In genomic region chr9:65020128-65020527, GRCm38 (mm10) we compare ENCODE assay signal across 8 mouse cellular contexts. TPM values are rescaled to one million over a fixed set of nuclear protein-coding genes. Genes with fewer than 3 reads are reported as not detected.
DNase-seq lines count a peak whose midpoint lies in the region; ATAC-seq and TF ChIP-seq lines count a peak whose summit lies in the region.
"Had no signal": no experiment of that assay in that cellular context is flagged by ENCODE, and none has a peak within 500 bp of the region (broad histone marks: within the 10 kb centered on the region; RNA-seq: fewer than 3 reads in every experiment).

No protein-coding gene starts in this region.

- peak overlapping the region; percentile 91 for H3K4me3 ChIP-seq in lung, embryonic 14.5 days (ENCODE audit: low read depth, low read length)
- H3K4me3 ChIP-seq in forebrain, embryonic 16.5 days (replicated peaks; ENCODE audit: low read length): peak overlapping the region; percentile 100
- H3K4me3 ChIP-seq in limb, embryonic 14.5 days (replicated peaks; ENCODE audit: low read length): peak overlapping the region; percentile 63
- peak overlapping the region; percentile 56; the same call in 1 of the 2 replicates for H3K4me3 ChIP-seq in stomach, embryonic 14.5 days (ENCODE audit: low read depth, low read length)

- H3K9ac ChIP-seq in lung, embryonic 14.5 days: no peak overlapping the region
- 0 out of 2 replicates have a peak overlapping the region, but pooled peaks have one; percentile 9 for H3K9ac ChIP-seq in forebrain, embryonic 16.5 days (replicated peaks; ENCODE audit: low read depth, low read length)
- peak overlapping the region; percentile 71; the same call in 1 of the 2 replicates for H3K9ac ChIP-seq in limb, embryonic 14.5 days (ENCODE audit: low read depth, low read length, severe bottlenecking)
- H3K9ac ChIP-seq in stomach, embryonic 14.5 days (replicated peaks; ENCODE audit: low read depth, low read length): no peak overlapping the region

- peak overlapping the region; percentile 83 for H3K4me2 ChIP-seq in lung, embryonic 14.5 days
- H3K4me2 ChIP-seq in forebrain, embryonic 16.5 days (ENCODE audit: low read length): peak overlapping the region; percentile 58
- peak overlapping the region; percentile 74 for H3K4me2 ChIP-seq in limb, embryonic 14.5 days (replicated peaks; ENCODE audit: low read depth, low read length, severe bottlenecking)
- H3K4me2 ChIP-seq in stomach, embryonic 14.5 days (replicated peaks; ENCODE audit: low read depth, low read length): peak overlapping the region; percentile 80

- TF ChIP-seq POLR2A in limb, embryonic 14.5 days (IDR thresholded peaks at IDR 0.05; ENCODE audit: borderline replicate concordance, extremely low read depth, insufficient read depth, insufficient read length): no peak

- no peak for DNase-seq in lung, embryonic 14.5 days
- no peak for DNase-seq in lung, postnatal 10 days
- DNase-seq in limb, embryonic 14.5 days (ENCODE audit: low spot score): no peak
- DNase-seq in T-cell, adult 2 months (ENCODE audit: low spot score): no peak
- DNase-seq in thymus, postnatal 25 days: no peak
- DNase-seq: cerebellum, adult 8-10 months had no signal

- no peak for ATAC-seq in lung, embryonic 14.5 days (ENCODE audit: insufficient read depth)
- ATAC-seq in forebrain, embryonic 16.5 days: no peak
- ATAC-seq in limb, embryonic 14.5 days (ENCODE audit: low FRiP score, low read depth): no peak
- no peak for ATAC-seq in stomach, embryonic 14.5 days (ENCODE audit: insufficient number of reproducible peaks, insufficient read depth, low FRiP score, low read depth)

- H3K27me3 ChIP-seq in lung, embryonic 14.5 days (ENCODE audit: insufficient read depth, low read length): no peaks in the 10 kb centered on the region
- no peaks in the 10 kb centered on the region; the same call in 1 of the 2 replicates for H3K27me3 ChIP-seq in forebrain, embryonic 16.5 days (replicated peaks; ENCODE audit: control insufficient read depth, insufficient read depth, low read length)
- no peaks in the 10 kb centered on the region for H3K27me3 ChIP-seq in limb, embryonic 14.5 days (ENCODE audit: control insufficient read depth, insufficient read depth, low read length)
- H3K27me3 ChIP-seq in stomach, embryonic 14.5 days (ENCODE audit: control insufficient read depth, insufficient read depth, low read length): no peaks in the 10 kb centered on the region

- H3K27ac ChIP-seq in lung, embryonic 14.5 days (ENCODE audit: low read depth): no peak overlapping the region
- H3K27ac ChIP-seq in forebrain, embryonic 16.5 days (ENCODE audit: low read length): no peak overlapping the region
- H3K27ac ChIP-seq in limb, embryonic 14.5 days (replicated peaks; ENCODE audit: low read depth, low read length): no peak overlapping the region
- no peak overlapping the region for H3K27ac ChIP-seq in stomach, embryonic 14.5 days (ENCODE audit: low read length)

- 34% methylated on average over 4 of the region's 4 CpGs for WGBS in lung, embryonic 14.5 days
- WGBS in forebrain, embryonic 16.5 days: 66% methylated on average over 4 of the region's 4 CpGs
- WGBS in limb, embryonic 14.5 days: 69% methylated on average over 4 of the region's 4 CpGs
- 69% methylated on average over 4 of the region's 4 CpGs for WGBS in stomach, embryonic 14.5 days

- H3K9me3 ChIP-seq in lung, embryonic 14.5 days (ENCODE audit: low read depth, low read length): no peaks in the 10 kb centered on the region
- no peaks in the 10 kb centered on the region for H3K9me3 ChIP-seq in forebrain, embryonic 16.5 days (ENCODE audit: control insufficient read depth, low read length)
- no peaks in the 10 kb centered on the region for H3K9me3 ChIP-seq in limb, embryonic 14.5 days (ENCODE audit: control insufficient read depth, low read length)
- H3K9me3 ChIP-seq in stomach, embryonic 14.5 days (ENCODE audit: control insufficient read depth, low read depth, low read length): no peaks in the 10 kb centered on the region

- no peak for TF ChIP-seq CTCF in lung, embryonic 14.5 days (IDR thresholded peaks at IDR 0.05; ENCODE audit: low read depth)

- no peaks in the 10 kb centered on the region for H3K36me3 ChIP-seq in lung, embryonic 14.5 days (ENCODE audit: insufficient read depth)
- no peaks in the 10 kb centered on the region for H3K36me3 ChIP-seq in forebrain, embryonic 16.5 days (ENCODE audit: control insufficient read depth, insufficient read depth)
- no peaks in the 10 kb centered on the region for H3K36me3 ChIP-seq in limb, embryonic 14.5 days (ENCODE audit: control insufficient read depth, insufficient read depth, low read length)
- no peaks in the 10 kb centered on the region for H3K36me3 ChIP-seq in stomach, embryonic 14.5 days (ENCODE audit: control insufficient read depth, insufficient read depth, low read length)

- peaks cover 17% of the 10 kb centered on the region for H3K4me1 ChIP-seq in lung, embryonic 14.5 days (ENCODE audit: insufficient read depth)
- H3K4me1 ChIP-seq in forebrain, embryonic 16.5 days (replicated peaks; ENCODE audit: control insufficient read depth, insufficient read depth, low read length): peaks cover 60% of the 10 kb centered on the region
- H3K4me1 ChIP-seq in limb, embryonic 14.5 days (ENCODE audit: control insufficient read depth, insufficient read depth, low read length): peaks cover 12% of the 10 kb centered on the region
- H3K4me1 ChIP-seq in stomach, embryonic 14.5 days (ENCODE audit: control insufficient read depth, insufficient read depth, low read length): peaks cover 18% of the 10 kb centered on the region

RNA-seq across cellular contexts. Expression of gene Hacd3, which starts 1.4 kb away (rescaled TPM):
- 69.4 and 72.2 TPM in 2 replicates for polyA plus RNA-seq in lung, embryonic 14.5 days (2014; fragmentation: Nextera tagmentation; extraction: Ambion mirVana)
- polyA plus RNA-seq in forebrain, embryonic 16.5 days (2015; fragmentation: Nextera tagmentation; extraction: Ambion mirVana): 202 and 214 TPM in 2 replicates
- 52.0 and 53.4 TPM in 2 replicates for polyA plus RNA-seq in limb, embryonic 14.5 days (2012; rRNA removed)
- 41.8 and 48.1 TPM in 2 replicates for polyA plus RNA-seq in limb, embryonic 14.5 days (2014; fragmentation: Nextera tagmentation; extraction: Ambion mirVana)
- 83.8 and 84.6 TPM in 2 replicates for polyA plus RNA-seq in stomach, embryonic 14.5 days (2014; fragmentation: Nextera tagmentation; extraction: Ambion mirVana)

RNA-seq across cellular contexts. Expression of gene Dpp8, which starts 12.1 kb away (rescaled TPM):
- polyA plus RNA-seq in lung, embryonic 14.5 days (2014; fragmentation: Nextera tagmentation; extraction: Ambion mirVana): 31.7 and 34.8 TPM in 2 replicates
- 46.4 and 48.7 TPM in 2 replicates for polyA plus RNA-seq in forebrain, embryonic 16.5 days (2015; fragmentation: Nextera tagmentation; extraction: Ambion mirVana)
- polyA plus RNA-seq in limb, embryonic 14.5 days (2012; rRNA removed): 52.3 and 61.5 TPM in 2 replicates
- 29.1 and 30.3 TPM in 2 replicates for polyA plus RNA-seq in limb, embryonic 14.5 days (2014; fragmentation: Nextera tagmentation; extraction: Ambion mirVana)
- 29.8 and 33.1 TPM in 2 replicates for polyA plus RNA-seq in stomach, embryonic 14.5 days (2014; fragmentation: Nextera tagmentation; extraction: Ambion mirVana)

RNA-seq across cellular contexts. Expression of gene Ints14, which starts 59.4 kb away (rescaled TPM):
- 64.1 and 66.0 TPM in 2 replicates for polyA plus RNA-seq in lung, embryonic 14.5 days (2014; fragmentation: Nextera tagmentation; extraction: Ambion mirVana)
- 43.2 and 48.1 TPM in 2 replicates for polyA plus RNA-seq in forebrain, embryonic 16.5 days (2015; fragmentation: Nextera tagmentation; extraction: Ambion mirVana)
- polyA plus RNA-seq in limb, embryonic 14.5 days (2012; rRNA removed): 37.0 and 38.1 TPM in 2 replicates
- 50.4 and 50.5 TPM in 2 replicates for polyA plus RNA-seq in limb, embryonic 14.5 days (2014; fragmentation: Nextera tagmentation; extraction: Ambion mirVana)
- 53.2 and 56.2 TPM in 2 replicates for polyA plus RNA-seq in stomach, embryonic 14.5 days (2014; fragmentation: Nextera tagmentation; extraction: Ambion mirVana)

Comparison
In these comparisons a context has a peak if more than half of its experiments do, and no peak if none do; other contexts are left out.
1. H3K9ac ChIP-seq: peak in forebrain, embryonic 16.5 days (single experiment) and limb, embryonic 14.5 days (single experiment); none in lung, embryonic 14.5 days (single experiment) and stomach, embryonic 14.5 days (single experiment).
2. Peak in every context shown above with its lines, with median percentiles within 50 percentile points of each other: H3K4me2 ChIP-seq and H3K4me3 ChIP-seq.